Mouse (Mus musculus) left cerebral cortex, postnatal 4 days (tissue): ENCODE measurements around the gene Stab2. TPM values are rescaled to one million over a fixed set of nuclear protein-coding genes. Genes with fewer than 3 reads are reported as not detected.

Source experiments
- DNase-seq: peaks from one replicate; pipeline ENCODE4 v3.0.0-alpha.2; 2022
- intact Hi-C: fragments of 180-260 bp; cut with DNase I; formaldehyde crosslinking; loops from one replicate; pipeline ENCODE4 v1.15.1; 2025
- total RNA-seq, 2 experiments: library from RNA; stranded (reverse); gene quantifications; 2 replicates each; pipeline ENCODE4 v1.2.3; 2021

Stab2 gene
- total RNA-seq, 2 experiments from 2014 or later = 0.62 to 0.91 TPM

DNA sequence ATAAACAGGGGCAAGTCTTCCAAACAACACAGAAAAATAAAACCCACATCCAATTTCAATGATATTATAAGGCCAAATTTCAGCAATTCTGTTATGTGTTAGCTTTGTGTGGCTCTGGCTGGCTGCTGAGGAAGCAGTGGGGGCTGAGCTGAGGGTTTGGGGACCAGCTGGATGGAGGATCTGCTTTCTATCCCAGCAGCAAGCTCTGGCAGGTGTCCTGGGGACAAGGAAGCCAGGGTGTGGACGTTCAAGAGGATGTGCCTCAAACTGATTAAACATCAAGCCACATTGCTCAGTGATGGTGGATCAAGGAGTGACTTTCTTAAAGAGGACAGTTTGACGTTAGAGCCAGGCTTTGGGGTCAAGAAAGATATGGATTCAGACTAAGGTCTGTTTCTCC lies 112.3 kb downstream of the Stab2 start:
- no peak for DNase-seq
- intact Hi-C loops = no loop called here

GRCm38 (mm10) chr10:86891066-86891465 lies 116.8 kb downstream of the Stab2 start:
- intact Hi-C loops = no loop called here
- no peak for DNase-seq

- DNase-seq = no peak
- intact Hi-C loops = no loop called here
Observed at GRCm38 (mm10) chr10:86890166-86890930, 117.5 kb downstream of the Stab2 start.

GRCm38 (mm10) chr10:86889440-86889839 lies 118.4 kb downstream of the Stab2 start:
- no peak for DNase-seq
- intact Hi-C loops = no loop called here

DNA sequence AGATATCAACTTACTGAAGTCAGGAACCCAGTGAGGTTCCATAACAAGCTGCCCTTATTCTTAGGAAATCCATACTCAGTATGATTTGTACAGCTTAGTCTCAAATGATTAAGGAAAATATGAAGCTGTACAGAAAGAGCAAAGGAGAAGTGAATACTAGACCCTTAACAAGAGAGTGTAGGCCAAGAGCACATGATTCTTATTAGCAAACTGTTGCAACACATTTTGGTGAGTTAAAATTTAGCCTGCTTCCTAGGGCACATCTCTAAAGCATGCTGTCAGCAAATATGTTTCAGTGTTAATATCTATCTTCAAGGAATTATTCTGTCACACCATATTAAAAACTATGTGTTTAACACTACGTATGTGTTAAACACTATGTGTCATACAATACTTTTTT lies 121.4 kb downstream of the Stab2 start:
- DNase-seq = no peak
- intact Hi-C loops = no loop called here

- intact Hi-C loops = no loop called here
Observed at GRCm38 (mm10) chr10:86881448-86881847, 126.4 kb downstream of the Stab2 start.

GRCm38 (mm10) chr10:86880071-86880806 lies 127.6 kb downstream of the Stab2 start:
- peak; percentile 57 for DNase-seq
- intact Hi-C loops = no loop called here

More at GRCm38 (mm10) chr10:86881448-86881847, 126.4 kb downstream of the Stab2 start:
- DNase-seq = no peak

DNA sequence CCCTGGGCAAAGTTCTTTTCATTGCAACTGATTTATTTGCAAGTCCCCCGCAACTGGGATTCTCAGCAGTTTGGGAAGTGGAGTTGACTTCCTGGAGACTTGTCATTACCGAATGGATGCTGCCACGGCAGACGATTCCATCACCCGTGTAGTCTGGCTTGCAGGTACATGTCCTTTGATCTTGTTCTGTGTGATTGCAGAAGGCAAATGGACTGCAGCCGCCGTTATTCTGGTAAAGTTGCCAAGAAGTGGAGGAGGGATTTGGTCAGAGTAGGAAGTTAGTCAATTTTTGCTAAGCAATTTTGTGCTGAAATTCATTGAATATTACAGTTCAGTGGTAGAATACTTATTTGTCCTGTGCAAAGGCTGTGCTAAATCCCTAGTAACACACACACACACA lies 129.1 kb downstream of the Stab2 start:
- DNase-seq = no peak
- intact Hi-C loops = no loop called here

DNA sequence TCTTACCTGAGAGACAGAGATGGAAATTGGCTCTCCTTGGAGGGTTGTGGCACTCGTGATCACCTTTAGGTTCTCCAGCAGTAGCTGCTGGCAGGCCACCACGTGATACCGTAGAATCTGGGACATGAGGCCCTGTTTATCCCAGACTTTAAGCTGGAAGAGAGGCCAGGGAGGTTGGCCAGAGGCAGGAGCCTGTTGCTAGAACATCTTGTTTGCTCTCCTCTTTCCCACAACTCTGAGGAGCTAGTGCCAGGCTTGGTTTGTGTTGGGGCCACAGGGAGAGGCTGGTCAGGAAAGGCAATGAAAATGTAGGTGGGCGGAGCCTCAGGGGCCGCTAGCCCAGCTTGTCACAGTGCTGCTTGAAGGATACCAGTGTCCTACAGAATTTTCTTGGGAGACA lies 135.2 kb downstream of the Stab2 start:
- no peak for DNase-seq
- intact Hi-C loops = no loop called here

- DNase-seq = no peak
- intact Hi-C loops = no loop called here
Observed at GRCm38 (mm10) chr10:86872121-86872520, 135.7 kb downstream of the Stab2 start.

DNA sequence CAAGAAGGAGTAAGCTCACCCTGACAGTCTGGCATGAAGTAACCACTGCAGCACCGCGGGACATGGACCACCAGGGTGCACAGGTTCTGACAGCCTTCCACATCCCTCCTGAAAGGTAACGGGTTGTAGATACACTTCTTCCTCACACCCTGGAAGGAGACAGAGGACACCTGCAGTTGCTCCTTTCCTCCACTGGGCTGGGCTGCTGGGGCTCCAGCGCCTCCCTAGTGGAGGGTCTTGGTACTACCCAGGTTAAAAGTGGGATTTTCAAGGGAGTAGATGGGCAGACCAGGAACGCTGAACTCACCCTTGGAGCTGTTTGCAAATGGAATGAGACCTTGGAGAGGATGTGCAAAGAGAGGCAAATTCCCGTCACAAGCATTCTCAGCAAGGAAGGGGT lies 144.4 kb downstream of the Stab2 start:
- intact Hi-C loops = no loop called here
- DNase-seq = no peak

DNA sequence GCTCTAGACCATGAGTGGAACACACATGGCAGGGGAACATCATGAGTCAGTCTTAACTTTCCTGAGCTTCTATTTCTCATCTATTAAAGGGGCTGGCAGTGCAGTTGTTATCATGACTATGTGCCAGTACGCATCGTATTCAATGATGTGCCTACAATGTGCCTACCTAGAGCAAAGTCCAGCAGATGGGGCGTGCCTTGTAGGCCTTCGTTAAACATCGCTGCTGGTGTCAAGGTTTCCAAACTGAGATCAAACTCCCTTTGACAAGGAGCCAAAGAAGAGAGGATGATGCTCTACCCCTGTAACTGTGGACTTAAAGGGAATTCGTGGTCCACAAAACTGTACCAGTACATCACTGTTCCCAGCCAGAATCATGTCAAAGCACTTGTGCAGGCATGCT lies 145.3 kb downstream of the Stab2 start:
- no peak for DNase-seq
- intact Hi-C loops = no loop called here

DNA sequence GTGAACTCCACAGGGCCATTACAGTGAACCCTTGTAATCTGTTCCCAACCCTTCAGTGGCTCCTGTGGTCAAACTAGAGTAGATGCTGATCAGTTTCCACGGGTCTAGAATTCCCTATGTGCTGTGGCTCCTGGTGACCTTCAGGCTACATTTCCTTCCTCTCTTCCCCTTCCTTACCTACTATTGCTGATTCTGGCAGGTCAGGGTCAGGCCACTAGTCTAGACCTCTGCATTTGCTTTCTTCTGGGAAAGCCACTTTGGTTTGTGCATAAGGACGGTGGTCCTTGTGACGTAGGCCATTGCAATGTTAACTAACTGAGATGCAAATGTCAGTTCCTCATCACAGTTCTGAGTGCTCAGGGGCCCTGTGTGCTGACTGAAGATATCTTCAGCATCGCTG lies 147.4 kb downstream of the Stab2 start:
- intact Hi-C loops = no loop called here
- no peak for DNase-seq

DNA sequence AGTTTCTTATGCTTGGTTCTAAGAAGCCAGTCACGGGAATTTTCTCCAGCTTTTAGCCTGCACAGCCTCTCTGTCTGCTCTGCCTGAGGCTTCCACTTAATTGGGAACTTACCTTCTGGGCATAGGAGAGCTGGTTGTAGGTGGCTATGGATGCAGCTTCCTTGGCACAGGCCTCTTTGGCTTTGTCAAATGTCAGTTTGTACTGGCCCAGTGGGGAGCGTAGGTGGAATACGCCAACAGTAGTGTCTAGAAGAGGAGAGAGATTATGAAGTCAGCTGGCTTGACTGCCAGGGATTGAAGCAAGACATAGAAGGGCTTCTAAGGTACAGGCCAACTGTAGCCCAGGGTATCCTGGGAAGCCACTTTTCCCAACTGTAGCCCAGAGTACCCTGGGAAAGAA lies 154.4 kb downstream of the Stab2 start:
- intact Hi-C loops = no loop called here
- no peak for DNase-seq

GRCm38 (mm10) chr10:86852160-86852559 lies 155.7 kb downstream of the Stab2 start:
- intact Hi-C loops = no loop called here
- no peak for DNase-seq

GRCm38 (mm10) chr10:86849508-86849907 lies 158.3 kb downstream of the Stab2 start:
- no peak for DNase-seq
- intact Hi-C loops = no loop called here

- intact Hi-C loops = no loop called here
- DNase-seq = no peak
Observed at GRCm38 (mm10) chr10:86849087-86849486, 158.7 kb downstream of the Stab2 start.

DNA sequence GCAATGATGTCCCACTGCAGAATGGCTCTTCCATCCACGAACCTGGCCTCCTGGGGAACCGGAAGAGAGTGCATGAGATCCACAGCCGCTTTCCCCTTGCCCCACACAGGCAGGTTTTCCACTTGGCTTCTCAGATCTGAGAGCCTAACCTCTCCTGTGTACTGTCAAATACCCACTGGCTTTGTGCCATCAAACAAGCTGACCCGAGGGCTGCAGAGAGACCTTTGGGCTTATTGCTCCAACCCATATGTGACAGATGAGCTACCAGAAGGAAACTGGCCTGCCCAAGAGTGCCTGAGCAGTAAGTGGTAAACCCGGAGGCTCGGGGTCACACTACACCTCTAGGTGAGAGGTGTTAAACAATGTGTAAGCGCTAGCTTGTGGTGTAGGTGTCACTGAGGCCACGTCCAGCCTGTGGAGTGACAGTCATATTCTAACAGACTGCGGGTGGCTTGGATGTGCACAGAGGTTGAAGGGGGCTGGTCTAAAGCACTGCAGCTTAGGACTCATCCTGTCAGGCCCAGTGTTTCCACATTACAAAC lies 160.8 kb downstream of the Stab2 start:
- no peak for DNase-seq
- intact Hi-C loops = no loop called here

DNA sequence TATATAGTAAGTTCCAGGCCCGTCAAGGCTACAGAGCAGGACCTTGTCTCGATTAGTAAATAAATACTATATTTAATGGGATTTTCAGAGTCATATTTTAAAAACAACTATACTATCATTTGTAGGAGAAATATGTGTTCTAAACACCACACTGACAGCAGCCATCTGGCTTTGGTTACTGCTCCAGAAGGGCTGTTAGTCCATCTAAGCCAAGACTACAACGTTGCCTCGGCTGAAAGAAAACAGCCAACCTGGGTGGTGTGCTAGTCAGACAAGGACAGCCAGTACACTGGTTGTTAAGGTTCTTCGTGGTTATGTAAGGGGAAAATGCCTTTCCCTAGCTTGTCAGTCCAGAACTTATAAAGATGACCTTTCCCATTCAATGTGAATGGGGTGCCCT lies 165.2 kb downstream of the Stab2 start:
- intact Hi-C loops = no loop called here
- DNase-seq = no peak

DNA sequence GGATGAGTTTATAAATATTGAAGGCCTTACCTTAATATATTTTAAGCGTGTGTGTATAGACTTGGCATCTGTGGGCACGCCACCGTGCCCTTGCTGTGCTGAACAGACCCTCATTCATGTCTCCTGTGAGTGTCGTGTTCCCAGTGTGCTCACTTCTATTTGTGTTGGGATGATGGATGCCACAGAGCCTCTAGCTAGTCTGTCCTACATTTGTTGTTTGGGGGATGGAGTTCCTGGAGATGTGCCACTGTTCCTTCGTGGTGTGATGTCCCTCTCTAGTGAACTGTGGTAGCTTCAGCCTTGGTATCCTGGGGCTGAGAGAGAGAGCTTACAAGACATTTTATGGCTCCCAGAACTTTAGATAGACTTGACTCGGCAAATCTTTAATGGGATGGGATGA lies 169.0 kb downstream of the Stab2 start:
- intact Hi-C loops = no loop called here
- no peak for DNase-seq

DNA sequence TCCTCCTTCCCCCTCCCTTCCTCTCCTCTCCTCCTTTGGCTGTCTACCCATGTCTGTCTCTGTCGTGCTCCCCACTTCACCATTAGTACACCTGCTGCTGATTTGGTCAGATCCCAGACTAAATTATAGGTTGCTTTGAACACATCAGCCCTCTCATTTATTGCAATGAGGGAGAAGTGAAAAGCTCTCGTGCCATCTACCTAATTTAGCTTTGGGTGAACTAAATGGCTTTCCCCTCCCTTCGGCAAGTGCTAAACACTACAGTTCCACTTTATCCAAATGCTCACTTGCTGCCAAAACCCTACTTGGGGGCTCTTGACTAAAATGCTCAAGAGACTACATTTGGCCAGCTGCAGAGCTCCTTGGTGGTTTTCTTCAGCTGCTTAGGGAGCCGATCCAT lies 171.0 kb downstream of the Stab2 start:
- no peak for DNase-seq

GRCm38 (mm10) chr10:86829515-86829914 lies 178.3 kb downstream of the Stab2 start:
- DNase-seq = no peak
- intact Hi-C loops = no loop called here

More for the DNA sequence above, 171.0 kb downstream of the Stab2 start:
- intact Hi-C loops = no loop called here
